Mouse (Mus musculus) layer of hippocampus, adult 2 months (tissue): ENCODE measurements at regions not wholly inside any gene's neighbourhood (a gene's known extent, or its start where the extent isn't known, plus 50 kb on each side); places are given as distances from the start of the nearest gene placed in this dataset.

Source experiments
- DNase-seq, 2 experiments: peaks; one replicate each; pipeline ENCODE4 v3.0.0; 2022; ENCODE audit warnings: low spot score in 2 of 2
- H3K27ac ChIP-seq: fragments of 200-600 bp; 2 replicates; pipeline ENCODE4 v1.8.1; 2022
- H3K4me3 ChIP-seq: fragments of 200-600 bp; 2 replicates; pipeline ENCODE4 v1.8.1; 2022; ENCODE audit warnings: mild to moderate bottlenecking
- CTCF ChIP-seq: fragments of 200-600 bp; conservative IDR thresholded peaks from 2 replicates; pipeline ENCODE4 v1.8.1; 2022; ENCODE audit warnings: antibody characterized with exemption, mild to moderate bottlenecking, moderate library complexity

DNA sequence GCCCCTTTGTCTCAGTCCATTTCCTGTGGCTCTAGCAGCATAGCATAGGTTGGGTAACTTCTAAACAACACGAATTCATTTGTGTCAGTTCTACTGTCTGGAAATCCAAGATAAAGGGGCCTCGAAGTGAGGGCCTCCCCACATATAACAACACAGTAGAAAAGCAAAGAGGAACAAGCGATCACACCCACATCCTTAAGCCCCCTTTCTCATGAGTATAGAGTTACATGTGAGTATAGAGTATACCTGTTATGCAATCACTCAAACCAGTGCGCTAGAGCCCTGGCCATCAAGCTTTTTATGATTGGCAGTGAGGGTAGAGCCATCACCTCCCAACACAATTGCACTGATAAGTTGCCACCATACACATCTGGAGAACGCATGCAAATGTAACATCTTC, 157.4 kb downstream of the Psat1 start:
- no peak overlapping the region for H3K27ac ChIP-seq
- no peak for TF ChIP-seq CTCF
- DNase-seq, result no peak
- H3K4me3 ChIP-seq, result no peak overlapping the region

- TF ChIP-seq CTCF, result no peak
- no peak for DNase-seq
- no peak overlapping the region for H3K27ac ChIP-seq
- no peak overlapping the region for H3K4me3 ChIP-seq
These were observed 162.5 kb downstream of the Psat1 start for GRCm38 (mm10) chr19:15784644-15785043.

GRCm38 (mm10) chr19:15769651-15770050, 177.5 kb downstream of the Psat1 start:
- H3K27ac ChIP-seq, result no peak overlapping the region
- no peak overlapping the region for H3K4me3 ChIP-seq
- DNase-seq, result no peak
- no peak for TF ChIP-seq CTCF

- no peak for DNase-seq
- Histone ChIP-seq H3K4me3 (no peak overlapping the region), H3K27ac (no peak overlapping the region)
- TF ChIP-seq CTCF, result no peak
These were observed 186.1 kb downstream of the Psat1 start for GRCm38 (mm10) chr19:15761086-15761485.

DNA sequence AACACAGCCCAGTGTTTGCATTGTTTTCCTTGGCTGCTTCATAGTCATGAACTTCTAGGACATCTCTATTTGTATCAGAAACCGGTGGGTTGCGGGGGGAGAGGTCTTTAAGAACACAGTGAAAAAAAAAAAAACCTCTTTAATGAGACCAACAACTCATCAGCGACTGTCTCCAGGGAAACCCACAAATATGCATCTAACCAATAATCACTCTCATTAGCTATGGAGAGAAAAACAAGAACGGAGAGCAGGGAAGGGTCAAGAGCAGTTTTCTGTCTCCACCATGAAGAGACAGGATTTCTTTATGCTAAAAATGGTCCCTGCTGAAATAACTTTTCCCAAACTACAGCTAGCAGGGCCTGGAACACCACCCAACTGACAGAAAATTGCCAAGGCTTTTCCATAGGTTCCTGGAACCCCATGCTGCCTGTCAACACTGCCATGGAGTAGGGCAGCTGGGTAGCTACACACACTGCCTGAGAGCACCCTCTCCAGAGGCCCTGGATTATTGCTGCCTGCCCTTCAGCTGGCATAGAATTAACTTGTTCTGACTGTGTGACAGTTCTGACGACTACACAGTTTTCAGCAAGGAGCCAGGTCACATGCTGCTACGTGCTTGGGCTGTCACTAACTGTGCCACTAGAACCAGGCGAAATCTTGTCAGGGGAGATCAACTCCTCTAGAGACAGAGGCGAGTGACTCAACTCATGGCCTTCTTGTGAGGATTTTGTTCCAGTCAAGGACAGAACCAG, 201.9 kb downstream of the Psat1 start:
- TF ChIP-seq CTCF, result no peak
- Histone ChIP-seq H3K4me3 (no peak overlapping the region), H3K27ac (no peak overlapping the region)
- no peak for DNase-seq

GRCm38 (mm10) chr19:15736200-15736599, 210.9 kb downstream of the Psat1 start:
- DNase-seq, result no peak
- Histone ChIP-seq H3K4me3 (no peak overlapping the region), H3K27ac (no peak overlapping the region)
- no peak for TF ChIP-seq CTCF

- Histone ChIP-seq H3K27ac (no peak overlapping the region), H3K4me3 (no peak overlapping the region)
- TF ChIP-seq CTCF, result no peak
- DNase-seq, result no peak
These were observed 220.2 kb downstream of the Psat1 start for GRCm38 (mm10) chr19:15726785-15727406.

- TF ChIP-seq CTCF, result no peak
- DNase-seq, result no peak
- Histone ChIP-seq H3K27ac (no peak overlapping the region), H3K4me3 (no peak overlapping the region)
These were observed 254.6 kb downstream of the Psat1 start for GRCm38 (mm10) chr19:15692379-15693023.

GRCm38 (mm10) chr19:15669996-15670395, 277.1 kb downstream of the Psat1 start:
- H3K4me3 ChIP-seq, result no peak overlapping the region
- H3K27ac ChIP-seq, result peak overlapping the region; percentile 81; the same call in 1 of the 2 replicates
- no peak for TF ChIP-seq CTCF
- DNase-seq, result no peak

DNA sequence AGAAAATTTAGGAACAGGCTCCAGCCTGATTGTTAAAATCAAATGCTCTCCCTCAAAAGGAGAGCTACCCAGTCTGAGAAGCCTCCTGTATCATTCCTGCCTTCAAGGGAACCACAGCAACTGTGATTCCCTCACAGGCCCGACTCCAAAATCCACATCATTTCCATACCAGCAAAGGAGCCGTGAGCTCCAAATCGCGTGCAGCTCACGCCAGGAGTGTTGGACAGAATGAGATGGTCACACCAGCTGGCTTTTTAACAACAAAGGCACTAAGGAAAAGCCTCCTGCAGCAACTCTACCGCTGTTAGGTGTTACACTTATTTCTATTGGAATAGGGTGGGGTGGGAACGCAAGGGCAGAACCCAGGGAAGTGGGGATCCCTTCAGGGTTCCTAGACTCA, 277.6 kb downstream of the Psat1 start:
- TF ChIP-seq CTCF, result no peak
- no peak overlapping the region for H3K4me3 ChIP-seq
- peak overlapping the region; percentile 81 for H3K27ac ChIP-seq
- no peak for DNase-seq

DNA sequence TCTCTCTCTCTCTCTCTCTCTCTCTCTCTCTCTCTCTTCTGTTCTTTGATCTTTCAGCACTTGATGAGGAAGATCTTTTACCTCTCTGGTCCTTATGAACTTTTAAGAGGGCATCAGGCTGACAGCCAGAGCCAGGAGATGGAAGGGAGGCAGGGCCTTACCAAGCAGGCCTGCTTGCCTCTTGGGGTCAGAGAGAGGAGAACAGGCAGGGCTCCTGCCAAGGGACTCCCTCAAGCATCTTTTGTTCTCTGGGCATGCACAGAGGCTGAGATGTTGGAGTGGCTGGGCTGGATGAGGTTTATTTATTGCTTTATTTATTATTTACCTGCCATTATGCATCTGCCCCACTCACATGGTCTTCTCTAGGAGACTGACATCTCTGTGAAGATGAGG, 278.5 kb downstream of the Psat1 start:
- H3K27ac ChIP-seq, result peak overlapping the region; percentile 81
- TF ChIP-seq CTCF, result no peak
- no peak for DNase-seq
- no peak overlapping the region for H3K4me3 ChIP-seq

DNA sequence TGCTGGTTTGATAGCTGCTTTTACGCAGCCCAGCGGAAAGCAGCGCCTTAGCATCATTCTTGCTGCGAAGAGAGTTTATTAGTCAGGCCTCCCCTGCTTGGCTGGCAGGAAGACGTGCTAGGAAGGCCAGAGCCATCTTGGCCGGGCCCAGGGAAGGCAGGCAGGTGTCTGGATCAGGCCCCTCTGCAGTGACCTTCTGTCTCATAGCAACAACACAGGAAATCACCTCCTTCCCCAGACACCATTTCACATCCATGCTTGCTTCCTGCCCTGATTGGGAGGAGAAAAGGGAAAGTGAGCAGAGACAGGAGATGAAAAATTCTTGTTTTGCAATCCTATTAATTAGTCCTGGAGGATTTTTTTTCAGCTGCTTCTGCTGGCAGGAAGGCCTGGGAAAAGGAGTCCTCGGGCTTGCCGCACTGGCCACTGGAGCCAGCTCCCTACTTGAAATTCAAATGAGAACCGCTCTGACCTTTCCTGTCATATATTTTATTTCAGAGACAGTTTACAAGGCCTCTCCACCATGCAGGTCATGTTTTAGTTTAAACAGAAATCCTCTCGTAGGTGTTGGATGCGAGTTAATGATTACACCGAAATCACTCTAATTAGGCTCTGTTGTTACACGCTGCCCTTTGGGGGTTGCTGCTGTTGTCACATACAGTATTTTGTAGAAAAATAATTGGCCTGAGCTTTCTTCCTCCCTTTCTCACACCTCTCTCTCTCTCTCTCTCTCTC, 279.1 kb downstream of the Psat1 start:
- no peak for TF ChIP-seq CTCF
- DNase-seq, result no peak
- peak overlapping the region; percentile 81 for H3K27ac ChIP-seq
- no peak overlapping the region for H3K4me3 ChIP-seq

DNA sequence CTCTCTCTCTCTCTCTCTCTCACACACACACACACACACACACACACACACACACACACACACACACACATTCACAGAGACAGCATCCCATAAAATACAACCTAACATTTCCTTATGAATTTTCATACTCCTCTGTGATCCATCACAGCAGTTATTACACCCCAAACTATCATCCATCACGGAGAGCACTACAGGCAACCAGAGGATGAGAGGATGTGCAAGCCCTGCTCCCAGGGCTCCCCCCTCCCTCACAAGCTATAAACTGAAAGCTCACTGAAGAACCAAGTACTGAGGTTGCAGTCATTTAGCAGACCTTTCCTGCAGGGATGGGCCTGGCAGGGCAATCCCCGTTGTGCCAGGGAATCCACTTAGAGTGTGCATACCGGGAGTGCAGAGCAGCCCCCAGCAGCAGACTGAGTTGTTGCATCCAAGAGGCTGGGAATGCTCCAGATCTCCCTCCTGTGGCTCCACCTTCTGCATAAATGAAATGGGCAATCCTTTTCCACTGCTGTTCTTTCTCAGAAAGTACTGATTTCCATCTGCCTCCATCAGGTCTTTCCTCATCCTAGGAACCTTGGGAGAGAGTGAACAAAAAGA, 283.4 kb downstream of the Psat1 start:
- DNase-seq, result no peak
- no peak overlapping the region for H3K4me3 ChIP-seq
- TF ChIP-seq CTCF, result no peak
- H3K27ac ChIP-seq, result no peak overlapping the region
